Mouse (Mus musculus) kidney, adult 10 weeks (tissue): Measurements from ENCODE around the gene Mybpc1. TPM values are rescaled to one million over a fixed set of nuclear protein-coding genes. Genes with fewer than 3 reads are reported as not detected.

ENCODE experiments used
- polyA plus RNA-seq: library from polyadenylated mRNA; stranded (reverse); fragments of 350-450 nt; fragmentation: Illumina TruSeq; extraction: RNeasy Lipid Tissue Mini Kit (QIAGEN cat#74804); gene quantifications from one replicate; pipeline ENCODE4 v1.2.3, GENCODE M21; 2014; ENCODE audit warnings: low read depth, low replicate concordance

Mybpc1 gene
- 0.44 TPM for polyA plus RNA-seq

DNA sequence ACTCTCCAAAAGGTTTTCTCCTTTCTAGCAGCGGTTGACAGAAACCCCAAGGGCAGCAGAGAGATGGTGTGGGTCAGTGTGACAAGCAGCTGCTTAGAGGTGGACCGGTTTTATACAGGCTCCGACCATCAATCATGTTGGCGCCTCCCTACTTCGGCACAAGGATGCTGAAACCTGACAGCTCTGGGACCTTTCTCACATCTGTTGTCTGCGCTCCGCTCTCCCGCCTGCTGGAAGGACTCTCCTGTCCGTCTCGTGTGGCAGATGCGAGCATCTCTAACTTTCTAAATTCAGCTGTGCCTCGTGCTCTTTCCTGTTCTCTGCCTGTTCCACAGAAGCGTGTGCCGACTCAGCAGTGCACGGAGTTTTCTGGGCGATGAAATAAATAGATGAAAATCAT lies at the start of gene Mybpc1:
TSS of gene Mybpc1 (minus strand) at position 210 of the 400 bp plus-strand sequence.

DNA sequence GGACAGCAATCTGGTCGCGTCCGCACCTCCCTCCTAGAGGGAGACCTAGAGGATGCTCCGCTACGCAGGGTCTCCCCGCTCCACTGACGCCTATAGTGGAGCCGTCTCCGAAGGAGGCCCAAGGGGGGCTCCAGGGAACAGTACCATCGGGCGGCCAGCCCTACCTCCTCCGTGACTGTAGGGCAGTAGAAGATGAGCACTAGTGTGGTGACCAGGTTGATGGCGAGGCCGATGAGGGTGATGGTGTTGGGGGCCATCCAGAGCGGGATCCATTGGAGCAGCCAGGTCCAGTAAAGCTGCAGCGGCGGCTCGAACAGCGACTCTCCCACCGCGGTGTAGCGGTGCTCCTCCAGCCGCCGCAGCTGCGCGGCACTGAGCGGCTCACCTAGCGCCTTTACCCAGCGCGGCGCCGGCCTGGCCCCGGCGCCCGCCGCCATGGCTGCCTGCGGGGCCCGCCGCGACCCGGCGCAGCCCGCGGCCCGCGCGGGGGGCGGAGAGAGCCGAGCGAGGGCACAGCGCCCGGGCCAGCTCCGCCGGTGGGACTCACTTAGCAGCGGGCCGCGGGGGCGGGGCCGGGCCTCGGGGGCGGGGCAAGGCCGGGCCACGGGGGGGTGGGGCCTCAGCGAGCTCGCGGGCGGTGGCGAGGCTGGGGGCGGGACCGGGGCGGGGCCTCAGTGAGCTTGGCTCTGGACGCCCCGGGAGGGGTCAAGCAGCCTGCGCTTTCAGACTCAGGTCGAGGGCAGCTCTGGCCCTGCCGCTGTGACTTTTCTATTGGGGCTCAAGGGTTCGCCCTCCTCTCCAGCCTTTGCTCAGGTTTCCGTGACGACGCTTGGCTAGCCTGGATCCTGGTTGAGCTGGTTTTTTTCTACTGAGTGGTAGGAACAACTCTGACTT lies 101.3 kb downstream of the Mybpc1 start, which contains the start of gene Chpt1:
TSS of gene Chpt1 (minus strand) at position 653 of the 894 bp plus-strand sequence.

Other genes starting within 250 kb of the Mybpc1 start
- 10.7 TPM for gene Dram1, start 226.1 kb downstream of the Mybpc1 start, polyA plus RNA-seq
- 35.4 TPM for gene Gnptab, start 226.0 kb downstream of the Mybpc1 start, polyA plus RNA-seq
- gene Sycp3, start 145.6 kb downstream of the Mybpc1 start, polyA plus RNA-seq = 0.69 TPM
- 4,250 TPM for gene Chpt1, start 101.1 kb downstream of the Mybpc1 start, polyA plus RNA-seq
- gene Spic, start 79.9 kb upstream of the Mybpc1 start, polyA plus RNA-seq = not detected
- 427 TPM for gene Arl1, start 125.7 kb upstream of the Mybpc1 start, polyA plus RNA-seq
- 38.1 TPM for gene Utp20, start 221.7 kb upstream of the Mybpc1 start, polyA plus RNA-seq